Mouse (Mus musculus) embryo, embryonic 10.5 days (tissue): ENCODE measurements around the gene Sema5b.
A peak's percentile ranks its signal among the peaks of the same experiment; 100 is the strongest.
"Not testable (repeated sequence)": the region's sequence is repeated elsewhere in the genome, so short reads cannot be mapped to it uniquely, and the experiment has no call there.

Experiments used
- DNase-seq: peaks from one replicate; pipeline ENCODE4 v3.0.0-alpha.2; 2015; ENCODE audit warnings: low spot score

The Sema5b gene

GRCm38 (mm10) chr16:35549354-35549753 lies 8.4 kb downstream of the Sema5b start:
- no peak for DNase-seq

DNA sequence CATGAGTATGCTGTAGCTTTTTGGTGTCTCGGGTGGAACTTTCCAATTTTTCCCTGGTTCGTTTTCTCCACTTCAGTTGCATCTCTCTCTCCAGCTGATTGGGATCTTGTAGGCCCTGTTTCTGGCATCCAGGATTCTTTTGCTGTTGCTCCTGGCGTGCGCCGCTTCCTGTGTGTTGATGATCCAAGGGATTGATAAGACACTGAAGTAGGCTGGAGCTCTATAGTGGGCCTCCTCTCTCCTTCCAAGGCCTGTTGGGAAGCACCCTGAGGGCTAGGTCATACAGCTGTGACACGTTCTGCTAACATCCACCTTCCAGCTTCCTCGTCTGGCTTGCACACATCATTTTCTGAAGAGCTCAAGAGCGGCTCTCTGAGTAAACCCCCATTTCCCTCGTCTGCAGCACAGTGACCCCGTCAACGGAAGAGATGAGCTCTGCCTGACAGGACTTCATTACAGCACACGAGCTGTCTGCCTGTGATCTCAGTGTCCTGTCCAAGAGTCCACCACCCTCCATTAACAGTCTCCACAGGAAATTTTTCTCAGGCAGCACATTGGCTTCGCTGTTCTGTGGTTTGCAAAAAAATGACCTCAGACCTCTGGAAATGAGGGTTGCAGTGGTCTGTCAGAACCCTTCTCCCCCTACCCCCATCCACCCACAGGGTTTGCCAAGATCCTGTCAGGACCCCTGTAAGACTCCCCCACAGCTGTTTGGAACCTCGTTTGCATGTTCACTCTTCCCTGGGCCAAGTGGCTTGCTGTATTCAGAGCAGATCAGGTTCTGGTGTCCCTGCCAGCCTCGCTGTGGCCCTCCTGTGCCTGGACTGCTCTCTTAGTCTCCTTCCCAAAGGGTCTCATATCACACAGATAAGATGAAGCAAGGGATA lies 14.9 kb downstream of the Sema5b start:
- no peak for DNase-seq

- DNase-seq: no peak
Observed at GRCm38 (mm10) chr16:35557038-35557437, 16.1 kb downstream of the Sema5b start.

DNA sequence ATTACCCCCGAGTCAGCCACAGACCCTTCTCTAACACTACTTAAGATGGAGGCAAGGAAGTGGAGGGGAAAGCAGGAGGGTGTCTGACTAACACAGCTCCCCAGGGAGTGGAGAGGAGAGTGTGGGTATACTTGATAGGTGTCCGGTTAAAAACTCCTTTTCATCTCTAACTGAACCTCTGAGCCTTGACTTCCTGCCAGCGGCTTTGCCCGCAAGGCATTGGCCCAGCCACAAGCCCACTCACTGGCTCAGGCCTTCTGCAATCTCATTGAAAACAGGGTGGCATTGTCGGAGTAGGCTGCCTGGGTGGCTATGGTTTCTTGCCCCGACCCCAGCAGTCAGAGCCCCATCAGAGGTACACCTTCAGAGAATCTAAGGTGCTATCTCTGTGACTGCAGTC lies 20.6 kb downstream of the Sema5b start:
- no peak for DNase-seq

DNA sequence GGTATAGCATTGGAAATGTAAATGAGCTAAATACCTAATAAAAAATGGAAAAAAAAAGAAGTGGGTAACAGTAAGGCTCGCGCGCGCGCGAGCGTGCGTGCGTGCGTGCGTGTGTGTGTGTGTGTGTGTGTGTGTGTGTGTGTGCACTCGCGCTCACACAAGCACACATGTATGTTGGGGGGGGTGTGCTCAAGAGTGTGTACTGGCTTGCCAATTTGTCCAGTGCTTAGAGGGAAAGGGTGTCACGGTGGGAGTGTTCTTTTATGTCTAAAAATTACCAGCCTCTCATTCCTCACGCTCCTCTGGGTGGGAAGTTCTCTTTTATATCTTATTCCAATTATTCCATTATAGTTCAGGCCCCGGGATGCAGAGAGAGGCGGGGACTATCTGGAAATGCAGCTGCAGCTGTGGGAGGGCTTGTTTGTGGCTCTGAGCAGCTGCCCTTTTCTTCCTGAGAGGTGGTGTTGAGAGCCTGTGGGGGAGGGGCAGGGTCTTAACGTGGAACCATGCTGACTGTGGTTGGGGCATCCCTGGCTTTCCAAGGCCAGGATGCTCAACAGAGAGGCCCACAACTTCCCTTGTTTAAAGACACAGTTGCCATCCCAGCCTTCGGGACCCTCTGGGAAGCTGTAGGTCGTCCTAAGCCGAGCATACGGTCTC lies 23.4 kb downstream of the Sema5b start:
- DNase-seq: peak; percentile 87

GRCm38 (mm10) chr16:35565601-35566000 lies 24.7 kb downstream of the Sema5b start:
- not testable (repeated sequence) for DNase-seq

- DNase-seq: no peak
Observed at GRCm38 (mm10) chr16:35568225-35568880, 27.4 kb downstream of the Sema5b start.

DNA sequence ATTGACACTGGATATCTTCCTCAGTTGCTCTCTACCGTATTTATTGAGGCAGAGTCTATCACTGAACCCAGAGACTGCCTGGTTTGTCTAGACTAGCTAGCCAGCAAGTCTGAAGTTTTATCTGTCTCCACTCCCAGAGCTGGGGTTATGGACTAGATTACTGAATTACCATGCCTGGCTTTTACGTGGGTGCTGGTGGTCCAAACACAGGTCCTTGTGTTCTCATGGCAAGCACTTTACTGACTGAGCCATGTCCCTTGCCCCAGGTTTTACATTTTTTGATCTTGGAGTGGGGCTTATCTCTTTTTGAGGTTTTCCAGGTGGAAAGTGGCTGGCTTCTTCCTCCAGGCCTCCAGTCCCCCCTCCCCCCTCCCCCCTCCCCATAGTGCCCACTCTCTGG lies 28.4 kb downstream of the Sema5b start:
- no peak for DNase-seq

DNA sequence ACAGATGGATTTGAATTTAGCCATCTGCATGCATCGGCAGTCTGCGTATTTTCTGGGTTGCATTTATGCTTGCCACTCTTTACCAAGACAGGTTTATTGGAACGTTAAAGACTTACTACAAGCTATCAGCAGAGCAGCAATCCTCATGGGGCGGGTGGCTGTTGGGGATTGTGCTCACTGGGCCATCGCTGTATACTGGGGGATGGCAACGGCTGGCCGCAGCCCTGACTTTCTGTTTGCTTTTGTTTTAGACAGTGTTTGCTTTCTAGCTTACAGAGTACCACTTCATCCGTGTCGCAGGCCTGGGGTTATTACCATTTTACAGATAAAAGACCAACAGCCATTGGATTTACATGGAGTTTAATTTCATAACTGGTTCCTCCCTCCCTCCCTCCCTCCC lies 28.8 kb downstream of the Sema5b start:
- no peak for DNase-seq

- DNase-seq: no peak
Observed at GRCm38 (mm10) chr16:35570627-35571026, 29.7 kb downstream of the Sema5b start.

GRCm38 (mm10) chr16:35573586-35573985 lies 32.6 kb downstream of the Sema5b start:
- DNase-seq: no peak

GRCm38 (mm10) chr16:35577181-35577941 lies 36.4 kb downstream of the Sema5b start:
- DNase-seq: peak; percentile 21

GRCm38 (mm10) chr16:35581299-35581698 lies 40.4 kb downstream of the Sema5b start:
- DNase-seq: peak; percentile 55

GRCm38 (mm10) chr16:35583551-35584080 lies 42.7 kb downstream of the Sema5b start:
- DNase-seq: no peak

DNA sequence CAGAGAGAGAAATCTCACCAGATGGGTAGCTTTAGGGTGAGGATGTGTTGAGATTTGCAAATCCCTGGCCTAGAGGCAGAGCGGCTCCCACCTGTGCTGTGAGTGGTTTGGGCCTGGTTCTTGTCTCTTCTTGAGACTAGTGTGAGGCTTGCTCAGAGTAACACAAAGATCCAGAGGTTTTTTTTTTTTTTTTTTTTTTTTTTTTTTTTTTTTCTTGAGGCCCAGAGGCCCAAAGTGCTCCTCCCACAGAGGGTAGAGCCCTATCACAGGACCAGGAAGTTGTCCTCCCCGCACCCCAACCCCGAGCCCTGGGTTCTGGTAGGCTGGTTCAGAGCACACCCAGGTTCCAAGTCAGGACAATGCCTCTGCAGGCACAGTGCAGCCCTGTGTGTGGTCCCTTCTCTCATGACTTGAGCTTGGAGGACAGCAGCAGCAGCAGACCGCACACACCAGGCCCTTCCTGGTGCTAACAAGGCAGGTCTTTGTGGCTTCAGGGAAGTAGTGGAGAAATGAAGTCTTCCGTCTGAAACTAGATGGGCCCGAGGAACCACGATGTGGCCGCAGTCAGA lies 44.3 kb downstream of the Sema5b start:
- peak; percentile 52 for DNase-seq

- no peak for DNase-seq
Observed at GRCm38 (mm10) chr16:35587046-35587779, 46.3 kb downstream of the Sema5b start.

DNA sequence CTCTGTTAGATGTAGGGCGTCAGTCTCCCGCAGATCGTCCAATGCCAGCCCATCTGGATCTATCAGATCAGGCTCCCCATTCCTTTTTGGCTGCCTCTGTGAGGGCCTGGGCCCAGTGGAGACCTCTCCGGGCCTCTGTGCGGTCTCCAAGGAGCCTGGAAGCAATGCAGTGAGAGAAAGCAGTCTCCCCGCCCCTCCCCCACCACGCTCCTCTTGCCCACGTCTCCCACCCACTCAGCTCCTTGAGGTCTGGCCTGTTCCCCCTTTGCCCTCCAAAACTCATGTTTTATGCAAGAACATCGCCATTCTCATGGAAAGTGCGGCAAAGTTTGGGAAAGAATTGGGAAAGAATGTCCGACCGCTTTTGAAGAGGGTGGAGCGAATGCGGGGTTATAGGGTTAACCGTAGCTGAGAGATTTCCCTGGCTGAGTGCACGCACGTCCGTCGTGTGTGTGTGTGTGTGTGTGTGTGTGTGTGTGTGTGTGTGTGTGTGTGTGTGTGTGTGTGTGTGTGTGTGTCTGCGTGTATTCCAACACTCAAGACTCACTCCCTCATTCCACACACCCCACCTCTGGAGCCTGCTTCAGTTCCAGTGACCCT lies 47.0 kb downstream of the Sema5b start:
- peak; percentile 91 for DNase-seq

GRCm38 (mm10) chr16:35588731-35589151 lies 47.8 kb downstream of the Sema5b start:
- peak; percentile 60 for DNase-seq

DNA sequence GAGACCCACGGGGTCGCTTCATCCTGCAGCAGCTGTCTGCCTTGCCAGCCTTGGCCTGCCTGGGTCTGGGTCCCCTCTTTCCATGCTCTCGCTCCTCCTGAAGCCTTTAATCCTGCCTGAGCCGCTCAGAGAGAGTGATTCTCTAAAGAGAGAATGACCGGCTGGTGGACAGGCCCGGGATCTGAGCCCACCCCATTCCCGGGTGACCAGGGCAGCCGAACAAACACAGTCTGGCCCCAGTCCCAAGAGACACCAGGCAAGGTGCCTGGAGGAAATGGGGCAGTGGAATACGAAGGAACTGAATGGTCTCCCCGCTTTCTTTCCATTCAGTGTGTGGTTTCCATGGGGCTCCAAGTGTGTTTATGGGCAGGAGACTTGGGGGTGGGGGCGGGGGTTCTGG lies 50.8 kb downstream of the Sema5b start:
- no peak for DNase-seq
